Comparison of ENCODE assay signal across 8 mouse cellular contexts in genomic region chr13:23488400-23489322, GRCm38 (mm10). TPM values are rescaled to one million over a fixed set of nuclear protein-coding genes. Genes with fewer than 3 reads are reported as not detected.
DNase-seq lines count a peak whose midpoint lies in the region; ATAC-seq and TF ChIP-seq lines count a peak whose summit lies in the region.

Btn2a2 (minus strand) TSS chr13:23488857.

- ATAC-seq in embryonic facial prominence, embryonic 11.5 days (replicated peaks; ENCODE audit: insufficient number of reproducible peaks, low FRiP score, low TSS enrichment, low read depth) = peak; percentile 87

- H3K9ac ChIP-seq in embryonic facial prominence, embryonic 11.5 days (replicated peaks; ENCODE audit: low read length) = peak within 1 kb of the TSS; percentile 5; the same call in 1 of the 2 replicates

- TF ChIP-seq POLR2A in kidney, adult 2 months (IDR thresholded peaks at IDR 0.05; ENCODE audit: low read depth, low read length) = no peak

- no peaks in the 10 kb centered on the region for H3K4me1 ChIP-seq in embryonic facial prominence, embryonic 11.5 days (ENCODE audit: control insufficient read depth, insufficient read depth, low read length)
- H3K4me1 ChIP-seq in kidney, adult 2 months (ENCODE audit: control insufficient read depth, insufficient read depth, low read length) = peaks cover 6% of the 10 kb centered on the region
- peaks cover 26% of the 10 kb centered on the region for H3K4me1 ChIP-seq in midbrain, embryonic 10.5 days

- no peaks in the 10 kb centered on the region for H3K36me3 ChIP-seq in embryonic facial prominence, embryonic 11.5 days (replicated peaks; ENCODE audit: control insufficient read depth, insufficient read depth, low read depth, low read length)
- H3K36me3 ChIP-seq in kidney, adult 2 months (ENCODE audit: control insufficient read depth, insufficient read depth, low read length) = no peaks in the 10 kb centered on the region
- no peaks in the 10 kb centered on the region for H3K36me3 ChIP-seq in midbrain, embryonic 10.5 days
- H3K36me3 ChIP-seq in splenic B cell, adult 2 months (ENCODE audit: control insufficient read depth, insufficient read depth, low read length, poor library complexity, severe bottlenecking) = no peaks in the 10 kb centered on the region

- intact Hi-C loops in left cerebral cortex, postnatal 4 days (cut with DNase I) = no loop called here

- H3K27ac ChIP-seq in embryonic facial prominence, embryonic 11.5 days (replicated peaks; ENCODE audit: low read depth, low read length) = no peak within 1 kb of the TSS
- no peak within 1 kb of the TSS for H3K27ac ChIP-seq in kidney, adult 2 months (ENCODE audit: insufficient read depth, low read depth, low read length)
- H3K27ac ChIP-seq in midbrain, embryonic 10.5 days (replicated peaks) = peak within 1 kb of the TSS; percentile 42

- H3K9me3 ChIP-seq in embryonic facial prominence, embryonic 11.5 days (replicated peaks; ENCODE audit: control insufficient read depth, low read length) = no peaks in the 10 kb centered on the region
- H3K9me3 ChIP-seq in midbrain, embryonic 10.5 days (replicated peaks) = no peaks in the 10 kb centered on the region

- DNase-seq in urinary bladder, adult 18-20 months (ENCODE audit: low spot score in 2 of 2) = peak; percentile 23 to 25
- no peak for DNase-seq in urinary bladder, adult 2 months (ENCODE audit: low spot score)
- DNase-seq in embryonic facial prominence, embryonic 11.5 days (ENCODE audit: low spot score) = peak; percentile 89
- peak; percentile 39 to 56 for DNase-seq in heart, adult 9 months (ENCODE audit: low spot score in 2 of 2)
- peak; percentile 65 for DNase-seq in kidney, adult 2 months
- peak; percentile 60 for DNase-seq in left cerebral cortex, postnatal 4 days
- DNase-seq in midbrain, embryonic 10.5 days (ENCODE audit: low spot score) = peak; percentile 62
- peak; percentile 85 for DNase-seq in splenic B cell, adult 2 months (ENCODE audit: low read depth, low spot score)

- H3K4me2 ChIP-seq in embryonic facial prominence, embryonic 11.5 days (ENCODE audit: low read depth, low read length) = peak within 1 kb of the TSS; percentile 43

- peak within 1 kb of the TSS; percentile 27 for H3K4me3 ChIP-seq in embryonic facial prominence, embryonic 11.5 days (ENCODE audit: low read depth, low read length)
- no peak within 1 kb of the TSS for H3K4me3 ChIP-seq in kidney, adult 2 months (ENCODE audit: insufficient read depth, low read depth, low read length)
- H3K4me3 ChIP-seq in midbrain, embryonic 10.5 days = peak within 1 kb of the TSS; percentile 50

- H3K27me3 ChIP-seq in embryonic facial prominence, embryonic 11.5 days (ENCODE audit: control insufficient read depth, insufficient read depth, low read length) = no peaks in the 10 kb centered on the region
- H3K27me3 ChIP-seq in kidney, adult 2 months (replicated peaks; ENCODE audit: control insufficient read depth, insufficient read depth, low read length) = no peaks in the 10 kb centered on the region
- peaks cover 23% of the 10 kb centered on the region for H3K27me3 ChIP-seq in midbrain, embryonic 10.5 days (ENCODE audit: low read depth, poor library complexity, severe bottlenecking)
- no peaks in the 10 kb centered on the region for H3K27me3 ChIP-seq in splenic B cell, adult 2 months (ENCODE audit: control insufficient read depth, insufficient read depth, low read length, poor library complexity, severe bottlenecking)

- 2% methylated on average over 13 of the region's 14 CpGs for WGBS in embryonic facial prominence, embryonic 11.5 days
- 12% methylated on average over 14 of the region's 14 CpGs for WGBS in kidney, adult 2 months
- WGBS in midbrain, embryonic 10.5 days = 1% methylated on average over 13 of the region's 14 CpGs

- TF ChIP-seq CTCF in kidney, adult 2 months (conservative IDR thresholded peaks at IDR 0.05; ENCODE audit: insufficient read depth, insufficient read length, low read depth, low read length) = no peak

RNA-seq across cellular contexts. Expression of gene Btn2a2, which starts in this region (rescaled TPM):
- polyA plus RNA-seq in urinary bladder, adult 2 months (2012; rRNA removed) = 0.04 TPM in 1 of 2 replicates, not detected in the other
- polyA plus RNA-seq in embryonic facial prominence, embryonic 11.5 days (2014; fragmentation: Nextera tagmentation; extraction: Ambion mirVana) = 1.1 and 1.4 TPM in 2 replicates
- polyA plus RNA-seq in kidney, adult 2 months (2012; rRNA removed) = not detected in 2 replicates
- total RNA-seq in left cerebral cortex, postnatal 4 days (2021) = not detected
- polyA plus RNA-seq in midbrain, embryonic 10.5 days (2016; fragmentation: Nextera tagmentation; extraction: Ambion mirVana) = 0.26 and 0.38 TPM in 2 replicates

Comparison
In these comparisons a context has a peak if more than half of its experiments do, and no peak if none do; other contexts are left out.
1. Peak in DNase-seq in kidney, adult 2 months; RNA of the gene not detected or under 1 TPM.
2. Peak in DNase-seq in left cerebral cortex, postnatal 4 days; RNA of the gene not detected or under 1 TPM.
3. Peak in DNase-seq, H3K4me3 ChIP-seq and H3K27ac ChIP-seq in midbrain, embryonic 10.5 days; RNA of the gene not detected or under 1 TPM.